Mouse (Mus musculus) R1 (cell line): Measurements from ENCODE around the gene Hadhb.
A peak's percentile ranks its signal among the peaks of the same experiment; 100 is the strongest.
"Not testable (repeated sequence)": the region's sequence is repeated elsewhere in the genome, so short reads cannot be mapped to it uniquely, and the experiment has no call there.

ENCODE experiments used
- DNase-seq: peaks from one replicate; pipeline ENCODE4 v3.0.0-alpha.2; 2018; ENCODE audit warnings: low read depth, low spot score

Hadhb gene

GRCm38 (mm10) chr5:30172931-30173692, 18.1 kb downstream of the Hadhb start:
- DNase-seq = peak; percentile 95

GRCm38 (mm10) chr5:30175811-30176210, 20.8 kb downstream of the Hadhb start:
- no peak for DNase-seq

GRCm38 (mm10) chr5:30187687-30188485, 32.8 kb downstream of the Hadhb start:
- no peak for DNase-seq

- peak; percentile 47 for DNase-seq
Observed at GRCm38 (mm10) chr5:30192452-30192851, 37.4 kb downstream of the Hadhb start.

GRCm38 (mm10) chr5:30195340-30195739, 40.3 kb downstream of the Hadhb start:
- DNase-seq = no peak

- DNase-seq = peak; percentile 58
Observed at GRCm38 (mm10) chr5:30198257-30198656, 43.2 kb downstream of the Hadhb start.

GRCm38 (mm10) chr5:30201521-30201920, 46.5 kb downstream of the Hadhb start:
- peak; percentile 47 for DNase-seq

GRCm38 (mm10) chr5:30202221-30202620, 47.2 kb downstream of the Hadhb start:
- DNase-seq = no peak

GRCm38 (mm10) chr5:30203216-30203885, 48.3 kb downstream of the Hadhb start:
- DNase-seq = no peak

GRCm38 (mm10) chr5:30204441-30204840, 49.4 kb downstream of the Hadhb start:
- no peak for DNase-seq

GRCm38 (mm10) chr5:30205034-30205433, 50.0 kb downstream of the Hadhb start:
- no peak for DNase-seq

GRCm38 (mm10) chr5:30205493-30205892, 50.4 kb downstream of the Hadhb start, which contains the start of gene Adgrf3:
Gene Adgrf3 (minus strand): TSS chr5:30205722.
- no peak for DNase-seq

GRCm38 (mm10) chr5:30207276-30207675, 52.2 kb downstream of the Hadhb start:
- DNase-seq = peak; percentile 88

- DNase-seq = not testable (repeated sequence)
Observed at GRCm38 (mm10) chr5:30210758-30211157, 55.7 kb downstream of the Hadhb start.

- DNase-seq = peak; percentile 38
Observed at GRCm38 (mm10) chr5:30214889-30215288, 59.8 kb downstream of the Hadhb start.

- no peak for DNase-seq
Observed at GRCm38 (mm10) chr5:30215970-30216369, 60.9 kb downstream of the Hadhb start.

- no peak for DNase-seq
Observed at GRCm38 (mm10) chr5:30219715-30220114, 64.7 kb downstream of the Hadhb start.

- DNase-seq = no peak
Observed at GRCm38 (mm10) chr5:30220666-30221065, 65.6 kb downstream of the Hadhb start.

- DNase-seq = no peak
Observed at GRCm38 (mm10) chr5:30222681-30223080, 67.6 kb downstream of the Hadhb start.

- no peak for DNase-seq
Observed at GRCm38 (mm10) chr5:30230901-30231300, 75.9 kb downstream of the Hadhb start.

- no peak for DNase-seq
Observed at GRCm38 (mm10) chr5:30231891-30232270, 76.8 kb downstream of the Hadhb start.
